Mouse (Mus musculus) adrenal gland (tissue): ENCODE results near the gene 2510009E07Rik.
"Not testable (repeated sequence)": the region's sequence is repeated elsewhere in the genome, so short reads cannot be mapped to it uniquely, and the experiment has no call there.

Source experiments
- intact Hi-C: fragments of 180-260 bp; cut with DNase I; formaldehyde crosslinking; loops from one replicate; pipeline ENCODE4 v1.15.1; 2025

2510009E07Rik gene

GRCm38 (mm10) chr16:21687406-21687805, 7.1 kb downstream of the 2510009E07Rik start:
- intact Hi-C loops, result no loop called here

DNA sequence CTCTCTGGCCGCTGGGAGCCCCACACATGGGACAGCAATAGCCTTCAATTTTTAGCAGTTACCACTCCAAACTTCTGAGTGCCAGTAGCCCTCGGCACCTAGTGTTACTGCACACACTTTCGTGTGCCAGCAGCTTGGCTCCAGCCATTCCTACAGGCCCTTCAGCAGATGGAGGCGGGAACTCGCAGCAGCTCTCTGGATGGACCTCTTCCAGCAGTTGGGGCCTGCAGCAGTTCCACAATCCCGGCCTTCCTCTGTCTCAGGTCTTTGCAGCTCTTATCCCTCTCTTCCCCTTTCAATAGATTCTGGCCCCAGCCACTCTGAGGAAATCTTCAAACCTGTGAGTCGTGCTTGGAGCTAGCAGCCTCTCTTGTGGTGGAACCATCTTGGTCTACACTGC, 17.7 kb downstream of the 2510009E07Rik start:
- intact Hi-C loops, result no loop called here

GRCm38 (mm10) chr16:21673651-21674050, 20.8 kb downstream of the 2510009E07Rik start:
- intact Hi-C loops, result not testable (repeated sequence)

DNA sequence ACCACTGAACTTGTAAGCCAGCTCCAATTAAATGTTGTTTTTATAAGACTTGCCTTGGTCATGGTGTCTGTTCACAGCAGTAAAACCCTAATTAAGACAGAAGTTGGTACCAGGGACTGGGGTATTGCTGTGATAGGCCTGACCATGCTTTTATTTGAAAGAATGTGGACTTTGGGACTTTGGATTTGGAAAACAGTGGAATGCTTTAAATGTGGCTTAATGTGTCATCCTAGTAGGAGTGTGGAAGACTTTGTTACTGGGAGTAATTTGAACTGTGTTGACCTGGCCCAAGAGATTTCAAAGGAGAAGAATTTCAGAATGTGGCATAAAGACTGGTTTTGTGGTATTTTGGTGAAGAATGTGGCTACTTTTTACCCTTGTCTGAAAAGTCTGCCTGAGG, 21.4 kb downstream of the 2510009E07Rik start:
- intact Hi-C loops, result not testable (repeated sequence)

GRCm38 (mm10) chr16:21671878-21672277, 22.6 kb downstream of the 2510009E07Rik start:
- intact Hi-C loops, result no loop called here

DNA sequence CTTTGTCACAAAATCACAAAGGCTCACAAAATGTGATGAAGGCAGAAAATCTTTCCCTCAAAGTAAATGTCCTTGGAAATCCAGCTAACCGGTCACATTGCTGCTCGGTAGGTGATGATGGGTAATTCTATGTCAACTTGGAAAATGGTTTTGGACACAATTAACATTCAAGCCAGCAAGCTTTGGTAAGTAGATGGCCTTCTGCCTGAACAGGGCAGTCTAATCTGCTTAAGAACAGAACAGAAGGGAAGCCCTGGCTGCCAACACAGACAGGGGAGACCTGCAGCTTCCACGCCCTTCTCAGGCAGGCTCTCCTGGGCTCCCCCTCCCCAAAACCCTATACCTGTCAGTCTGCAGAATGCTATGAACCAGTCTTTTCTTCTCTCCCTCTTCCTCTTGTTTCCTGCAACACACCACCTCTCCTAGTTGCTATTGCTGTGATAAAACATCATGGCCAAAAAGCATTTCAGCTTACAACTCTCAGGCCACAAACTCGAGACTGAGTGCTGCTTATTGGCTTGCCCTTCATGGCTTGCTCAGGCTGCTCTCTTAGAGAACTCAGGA, 29.0 kb downstream of the 2510009E07Rik start:
- intact Hi-C loops, result no loop called here

DNA sequence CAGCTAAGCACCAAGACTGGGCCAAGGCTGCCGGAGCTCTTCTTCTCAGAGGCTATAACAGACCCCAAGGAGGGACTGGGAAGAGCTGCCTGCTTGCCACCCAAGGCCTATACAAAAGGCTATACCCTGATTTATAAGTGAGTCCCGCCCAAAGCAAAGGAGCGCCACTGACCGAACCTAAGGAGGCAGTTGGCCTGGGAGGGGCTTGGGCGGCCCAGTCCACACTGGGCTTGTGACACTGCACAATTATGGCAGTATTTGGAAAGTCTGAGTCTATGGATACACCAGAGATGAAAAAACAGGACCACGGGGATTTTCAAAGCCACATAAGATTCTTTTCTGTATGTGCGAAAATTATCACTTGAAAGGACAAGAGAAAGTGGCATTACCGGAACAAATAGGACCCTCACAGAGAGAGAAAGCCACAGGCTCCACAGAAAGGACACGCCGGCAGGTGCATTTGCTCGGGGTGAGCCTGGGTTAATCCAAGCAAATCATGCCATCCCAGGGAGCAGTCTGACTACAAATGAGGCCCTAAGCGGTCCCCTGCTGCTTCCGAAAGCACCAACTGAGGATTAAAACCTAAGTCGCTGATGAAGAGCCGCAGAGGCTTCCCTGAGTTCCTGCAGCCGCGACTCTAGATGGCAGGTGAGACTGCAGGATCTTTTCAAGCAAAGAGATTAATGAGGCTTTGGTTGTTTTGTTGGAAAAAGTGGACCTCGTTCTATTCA, 29.7 kb downstream of the 2510009E07Rik start:
- intact Hi-C loops, result no loop called here

- intact Hi-C loops, result no loop called here
Measured at GRCm38 (mm10) chr16:21655961-21656360, 38.5 kb downstream of the 2510009E07Rik start.

- intact Hi-C loops, result no loop called here
Measured at GRCm38 (mm10) chr16:21655291-21655690, 39.2 kb downstream of the 2510009E07Rik start.

DNA sequence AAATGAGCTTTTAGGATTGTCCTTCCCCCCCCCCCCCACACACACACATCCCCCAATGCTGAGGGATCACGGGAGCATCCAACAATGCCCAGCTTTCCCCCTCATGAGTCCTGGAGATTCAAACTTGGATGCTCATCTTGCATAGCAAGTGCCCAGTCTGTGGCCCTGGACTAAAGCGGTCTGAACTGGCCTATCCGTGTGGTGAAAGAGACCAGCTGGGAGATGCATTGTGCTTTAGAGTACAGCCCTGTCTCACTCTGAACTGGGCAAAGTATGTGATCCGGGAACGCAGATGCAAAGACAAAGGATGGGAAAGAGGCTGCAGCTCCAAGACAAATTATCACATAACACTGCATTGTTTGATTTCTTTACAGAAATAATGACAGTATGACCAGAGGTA, 40.1 kb downstream of the 2510009E07Rik start:
- intact Hi-C loops, result no loop called here

GRCm38 (mm10) chr16:21653151-21653550, 41.3 kb downstream of the 2510009E07Rik start:
- intact Hi-C loops, result no loop called here

DNA sequence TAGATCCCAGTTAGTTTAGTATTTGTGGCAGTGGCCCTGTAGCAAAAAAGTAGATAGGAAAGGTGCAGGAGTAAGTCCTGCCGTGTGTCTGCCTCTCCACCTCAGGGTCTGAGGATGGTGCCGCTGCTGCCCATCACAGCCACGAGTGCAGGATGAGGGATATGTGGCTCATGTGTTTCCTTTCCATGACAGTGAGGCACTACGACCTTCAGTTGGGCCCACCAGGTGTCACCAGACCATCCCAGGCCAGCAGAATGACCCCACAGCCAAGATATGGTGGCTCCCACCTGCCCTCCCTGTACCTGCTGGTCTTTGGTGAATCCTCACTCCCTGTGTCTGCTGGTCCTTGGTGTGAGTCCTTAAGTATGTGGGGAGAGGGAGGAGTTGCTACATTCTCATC, 43.3 kb downstream of the 2510009E07Rik start:
- intact Hi-C loops, result no loop called here

DNA sequence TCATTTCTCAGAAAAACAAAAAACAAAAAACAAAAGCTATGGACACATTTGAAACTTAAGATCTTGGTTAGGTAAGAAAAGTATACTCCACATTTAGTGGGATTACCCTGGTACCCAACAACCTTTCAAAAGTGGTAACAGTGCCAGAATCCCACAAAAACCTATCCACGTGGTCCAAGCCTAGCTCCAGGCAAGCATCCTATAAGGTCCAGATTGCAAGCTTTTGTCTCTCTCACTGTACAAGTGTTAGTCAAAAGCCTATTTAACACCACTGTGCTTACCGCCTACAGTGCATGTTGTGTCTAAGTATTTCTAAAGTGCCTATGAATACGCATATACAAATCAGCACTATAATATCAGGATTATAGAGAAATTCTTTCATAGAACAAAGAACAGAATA, 44.2 kb downstream of the 2510009E07Rik start:
- intact Hi-C loops, result no loop called here

DNA sequence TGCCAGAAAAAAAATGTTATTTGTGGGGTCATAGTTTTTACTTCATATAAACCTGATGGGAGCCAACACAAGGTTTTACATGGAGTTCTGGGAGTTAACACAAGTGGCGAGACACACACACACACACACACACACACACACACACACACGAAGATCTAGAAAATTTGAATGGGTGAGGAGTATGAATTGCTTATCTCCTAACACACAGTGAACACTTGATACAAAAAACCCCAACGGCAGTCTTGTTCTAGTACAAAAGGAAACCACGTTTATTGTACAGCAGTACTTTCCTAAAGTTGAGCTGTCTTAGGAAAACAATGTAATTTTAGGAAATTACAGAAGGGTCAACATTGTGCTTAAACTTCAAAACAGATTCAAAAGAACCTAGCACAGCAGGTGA, 45.7 kb downstream of the 2510009E07Rik start:
- intact Hi-C loops, result loop anchor here (5.0 kb wide), 1 partner anchor 44 kb away; the partner anchor contains the start of gene 2510009E07Rik

GRCm38 (mm10) chr16:21646496-21646895, 48.0 kb downstream of the 2510009E07Rik start:
- intact Hi-C loops, result loop anchor here (5.0 kb wide), 1 partner anchor 46 kb away; the partner anchor contains the start of gene 2510009E07Rik

DNA sequence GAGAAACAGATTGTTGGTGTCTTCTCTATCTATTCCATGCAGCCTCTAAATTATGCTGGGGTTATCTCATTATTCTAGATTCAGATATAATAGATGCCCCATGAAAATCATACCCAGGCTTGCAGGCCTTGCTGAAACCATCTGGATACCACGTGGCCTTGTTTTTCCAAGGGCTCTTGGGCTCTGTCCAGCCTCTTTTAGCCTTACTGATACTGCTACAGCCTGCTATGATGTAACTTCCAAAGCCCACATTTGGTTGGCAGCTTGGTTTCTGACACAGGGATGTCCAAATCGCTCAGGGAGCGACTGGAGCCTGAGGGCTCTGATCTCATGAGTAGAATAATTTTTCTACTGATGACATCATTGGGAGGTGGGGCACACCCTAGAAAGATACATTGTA, 48.5 kb downstream of the 2510009E07Rik start:
- intact Hi-C loops, result loop anchor here (5.0 kb wide), 1 partner anchor 46 kb away; the partner anchor contains the start of gene 2510009E07Rik

DNA sequence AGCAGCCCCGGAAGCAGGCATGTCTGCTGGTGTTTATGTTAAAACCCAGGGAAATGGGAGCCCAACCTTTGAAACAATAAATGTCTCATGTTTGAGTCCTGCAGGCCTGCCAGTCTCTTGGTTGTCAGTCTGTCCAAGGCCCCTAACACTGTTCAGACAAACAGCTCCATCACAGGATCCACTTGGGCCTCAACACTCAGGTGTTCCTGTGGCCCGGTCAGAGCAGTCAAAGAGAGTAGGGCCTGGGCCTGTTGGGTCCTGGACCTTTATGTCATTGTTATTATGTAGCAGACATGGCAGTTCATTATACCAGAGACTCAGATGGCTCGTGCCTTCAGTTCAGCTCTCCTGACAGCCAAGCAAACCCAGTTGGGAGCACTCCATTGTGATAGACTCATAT, 49.9 kb downstream of the 2510009E07Rik start:
- intact Hi-C loops, result no loop called here

GRCm38 (mm10) chr16:21644066-21644561, 50.4 kb downstream of the 2510009E07Rik start:
- intact Hi-C loops, result no loop called here

DNA sequence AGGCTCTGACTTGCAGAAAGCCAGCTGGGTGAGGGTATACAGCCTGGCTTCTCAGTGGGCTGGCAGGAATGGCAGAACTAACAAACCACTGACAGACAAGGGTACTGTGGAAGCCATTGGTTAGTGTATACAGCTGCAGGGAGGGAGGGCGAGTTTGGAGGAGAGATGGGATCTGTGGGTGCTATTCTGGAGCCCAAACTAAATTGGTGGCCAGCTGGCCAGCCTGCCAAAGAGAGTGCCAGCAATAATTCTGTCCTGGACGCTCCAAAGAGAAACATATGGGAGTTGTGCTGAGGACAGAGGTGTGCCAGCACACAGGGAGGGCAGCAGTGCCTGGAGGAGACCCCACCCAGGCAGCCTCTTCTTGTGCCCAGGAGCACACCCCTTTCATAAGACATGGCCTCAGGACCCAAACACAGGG, 50.8 kb downstream of the 2510009E07Rik start:
- intact Hi-C loops, result no loop called here

DNA sequence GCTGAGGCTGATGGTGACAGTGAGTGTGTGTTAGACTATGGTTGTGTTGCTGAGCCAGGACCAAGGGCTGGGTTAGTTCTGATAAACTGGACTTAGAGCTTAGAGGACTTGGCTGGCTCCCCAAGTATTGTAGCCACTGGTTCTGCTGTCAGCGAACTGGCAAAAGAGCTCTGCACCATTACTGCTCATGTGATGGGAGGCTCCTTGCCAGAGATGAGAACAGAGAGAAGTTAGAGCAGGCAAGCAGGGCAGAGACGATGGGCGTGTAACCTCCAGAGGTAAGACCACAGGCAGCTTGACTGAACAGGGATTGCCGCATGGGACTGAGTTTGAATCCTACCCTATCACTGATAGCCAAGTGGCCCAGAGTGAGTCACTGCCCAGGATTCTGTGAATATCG, 51.6 kb downstream of the 2510009E07Rik start:
- intact Hi-C loops, result no loop called here

GRCm38 (mm10) chr16:21641944-21642343, 52.5 kb downstream of the 2510009E07Rik start:
- intact Hi-C loops, result no loop called here

GRCm38 (mm10) chr16:21640766-21641499, 53.5 kb downstream of the 2510009E07Rik start:
- intact Hi-C loops, result no loop called here
